Mouse (Mus musculus): ENCODE data around the gene Gm21988.

Gene Gm21988

GRCm38 (mm10) chr11:70239541-70240279 is at the start of gene Gm21988, which contains the start of gene Rnasek:
Gene Gm21988 (minus strand): TSS chr11:70239830.
Gene Rnasek (minus strand): TSS chr11:70239842.
- CTCF ChIA-PET, result interaction anchor here (0.6 kb wide), 1 partner anchor 880 kb away, joined by 3 read pairs; no protein-coding TSS in a partner anchor

GRCm38 (mm10) chr11:70289236-70289635 is 49.6 kb upstream of the Gm21988 start:
- CTCF ChIA-PET, result no interaction called here

- CTCF ChIA-PET, result no interaction called here
Measured at GRCm38 (mm10) chr11:70288102-70288501, 48.5 kb upstream of the Gm21988 start.

- CTCF ChIA-PET, result no interaction called here
Measured at GRCm38 (mm10) chr11:70285686-70286085, 46.1 kb upstream of the Gm21988 start.

- CTCF ChIA-PET, result no interaction called here
Measured at GRCm38 (mm10) chr11:70284757-70285156, 45.1 kb upstream of the Gm21988 start.

GRCm38 (mm10) chr11:70283666-70284065 is 44.0 kb upstream of the Gm21988 start:
- CTCF ChIA-PET, result no interaction called here

GRCm38 (mm10) chr11:70280441-70280840 is 40.8 kb upstream of the Gm21988 start:
- CTCF ChIA-PET, result no interaction called here

GRCm38 (mm10) chr11:70278961-70279360 is 39.3 kb upstream of the Gm21988 start:
- CTCF ChIA-PET, result interaction anchor here (0.5 kb wide), 1 partner anchor 49 kb away, joined by 4 read pairs; no protein-coding TSS in a partner anchor

GRCm38 (mm10) chr11:70271641-70272040 is 32.0 kb upstream of the Gm21988 start:
- CTCF ChIA-PET, result no interaction called here

- CTCF ChIA-PET, result no interaction called here
Measured at GRCm38 (mm10) chr11:70266405-70266804, 26.8 kb upstream of the Gm21988 start.

GRCm38 (mm10) chr11:70265819-70266218 is 26.2 kb upstream of the Gm21988 start:
- CTCF ChIA-PET, result no interaction called here

GRCm38 (mm10) chr11:70265252-70265651 is 25.6 kb upstream of the Gm21988 start:
- CTCF ChIA-PET, result no interaction called here

GRCm38 (mm10) chr11:70259035-70259434 is 19.4 kb upstream of the Gm21988 start:
- CTCF ChIA-PET, result no interaction called here

- CTCF ChIA-PET, result no interaction called here
Measured at GRCm38 (mm10) chr11:70254931-70255531, 15.4 kb upstream of the Gm21988 start, which contains the start of gene Alox12. Gene Alox12 (minus strand): TSS chr11:70255353.

GRCm38 (mm10) chr11:70254337-70254736 is 14.7 kb upstream of the Gm21988 start:
- CTCF ChIA-PET, result no interaction called here

GRCm38 (mm10) chr11:70251853-70252252 is 12.2 kb upstream of the Gm21988 start:
- CTCF ChIA-PET, result no interaction called here

- CTCF ChIA-PET, result no interaction called here
Measured at GRCm38 (mm10) chr11:70250150-70250549, 10.5 kb upstream of the Gm21988 start.

GRCm38 (mm10) chr11:70247136-70247845 is 7.7 kb upstream of the Gm21988 start:
- CTCF ChIA-PET, result no interaction called here

- CTCF ChIA-PET, result interaction anchor here (0.7 kb wide), 1 partner anchor 64 kb away, joined by 5 read pairs; no protein-coding TSS in a partner anchor
Measured at GRCm38 (mm10) chr11:70242591-70242990, 3.0 kb upstream of the Gm21988 start.

- CTCF ChIA-PET, result interaction anchor here (0.5 to 1.2 kb wide), 2 partner anchors 7 to 18 kb away, joined by 3 read pairs; no protein-coding TSS in a partner anchor
Measured at GRCm38 (mm10) chr11:70238591-70239440, 814 bp downstream of the Gm21988 start.

GRCm38 (mm10) chr11:70237457-70238167 is 2.0 kb downstream of the Gm21988 start, which contains the start of gene 0610010K14Rik:
Gene 0610010K14Rik (minus strand): TSS chr11:70237914.
- CTCF ChIA-PET, result interaction anchor here (1.2 kb wide), 1 partner anchor 17 kb away, joined by 3 read pairs; no protein-coding TSS in a partner anchor
